Mouse (Mus musculus): Measurements from ENCODE around the gene Olfr283.
A peak's percentile ranks its signal among the peaks of the same experiment; 100 is the strongest.
"Not testable (repeated sequence)": the region's sequence is repeated elsewhere in the genome, so short reads cannot be mapped to it uniquely, and the experiment has no call there.

The Olfr283 gene

GRCm38 (mm10) chr15:98380846-98381245 lies at the start of gene Olfr283:
Gene Olfr283, minus strand, starts transcription at chr15:98380946.
- no peak for DNase-seq

GRCm38 (mm10) chr15:98425188-98425587 lies 44.4 kb upstream of the Olfr283 start:
- no peak for DNase-seq

GRCm38 (mm10) chr15:98424753-98425152 lies 44.0 kb upstream of the Olfr283 start:
- DNase-seq, result no peak

GRCm38 (mm10) chr15:98424326-98424725 lies 43.6 kb upstream of the Olfr283 start:
- DNase-seq, result no peak

GRCm38 (mm10) chr15:98420897-98421296 lies 40.2 kb upstream of the Olfr283 start:
- DNase-seq, result peak in 1 of 2 experiments; percentile 49

- DNase-seq, result peak in 1 of 2 experiments; percentile 49
Observed at GRCm38 (mm10) chr15:98418096-98418495, 37.4 kb upstream of the Olfr283 start.

GRCm38 (mm10) chr15:98417285-98417684 lies 36.5 kb upstream of the Olfr283 start:
- DNase-seq, result not testable (repeated sequence)

- not testable (repeated sequence) for DNase-seq
Observed at GRCm38 (mm10) chr15:98416802-98417201, 36.1 kb upstream of the Olfr283 start.

GRCm38 (mm10) chr15:98415996-98416395 lies 35.2 kb upstream of the Olfr283 start:
- DNase-seq, result no peak

GRCm38 (mm10) chr15:98410249-98410648 lies 29.5 kb upstream of the Olfr283 start:
- no peak for DNase-seq

- no peak for DNase-seq
Observed at GRCm38 (mm10) chr15:98409635-98410034, 28.9 kb upstream of the Olfr283 start.

- DNase-seq, result peak in 1 of 2 experiments; percentile 46
Observed at GRCm38 (mm10) chr15:98408406-98409060, 27.8 kb upstream of the Olfr283 start.

- DNase-seq, result no peak
Observed at GRCm38 (mm10) chr15:98402356-98402755, 21.6 kb upstream of the Olfr283 start.

GRCm38 (mm10) chr15:98397136-98397535 lies 16.4 kb upstream of the Olfr283 start:
- DNase-seq, result no peak

- DNase-seq, result peak; percentile 8 to 46
Observed at GRCm38 (mm10) chr15:98391903-98392187, 11.1 kb upstream of the Olfr283 start.

GRCm38 (mm10) chr15:98391081-98391902 lies 10.5 kb upstream of the Olfr283 start:
- DNase-seq, result peak in 1 of 2 experiments; percentile 25

- peak; percentile 71 to 77 for DNase-seq
Observed at GRCm38 (mm10) chr15:98389796-98390195, 9.1 kb upstream of the Olfr283 start.

- no peak for DNase-seq
Observed at GRCm38 (mm10) chr15:98387621-98388020, 6.9 kb upstream of the Olfr283 start.

- DNase-seq, result no peak
Observed at GRCm38 (mm10) chr15:98378209-98378608, 2.5 kb downstream of the Olfr283 start.

GRCm38 (mm10) chr15:98340887-98341286 lies 39.9 kb downstream of the Olfr283 start, which contains the start of gene Olfr284:
Gene Olfr284, minus strand, starts transcription at chr15:98340987.
- DNase-seq, result no peak

Data from lung, postnatal 4 days (tissue).